Mouse (Mus musculus) bone marrow macrophage, adult 2 months (primary cell): ENCODE results near the gene Pdzd2.

Source experiments
- CTCF ChIP-seq: IDR thresholded peaks from 2 replicates; pipeline ENCODE4 v1.5.1; 2012; ENCODE audit warnings: low read depth, mild to moderate bottlenecking, low read length, moderate library complexity
- POLR2A ChIP-seq: IDR thresholded peaks from 2 replicates; pipeline ENCODE4 v1.6.1; 2012; ENCODE audit warnings: mild to moderate bottlenecking, low read depth, low read length, borderline replicate concordance

GRCm38 (mm10) chr15:12781729-12782326, 42.1 kb upstream of the Pdzd2 start:
- TF ChIP-seq CTCF, result no peak
- TF ChIP-seq POLR2A, result no peak
